Mouse (Mus musculus) ZHBTc4 (cell line): ENCODE results near the gene Sorcs3.

Experiments used
- DNase-seq: peaks from one replicate; pipeline ENCODE4 v3.0.0-alpha.2; 2011; ENCODE audit warnings: low read depth, low spot score

Sorcs3 gene

GRCm38 (mm10) chr19:48378006-48378540 lies 172.2 kb downstream of the Sorcs3 start:
- no peak for DNase-seq

GRCm38 (mm10) chr19:48391551-48391950 lies 185.7 kb downstream of the Sorcs3 start:
- no peak for DNase-seq

GRCm38 (mm10) chr19:48404774-48405495 lies 199.1 kb downstream of the Sorcs3 start:
- DNase-seq = no peak

- no peak for DNase-seq
These were observed 202.4 kb downstream of the Sorcs3 start for GRCm38 (mm10) chr19:48408221-48408620.

- DNase-seq = no peak
These were observed 205.5 kb downstream of the Sorcs3 start for GRCm38 (mm10) chr19:48411332-48411731.

GRCm38 (mm10) chr19:48413836-48414235 lies 208.0 kb downstream of the Sorcs3 start:
- DNase-seq = peak; percentile 56

- DNase-seq = no peak
These were observed 212.5 kb downstream of the Sorcs3 start for GRCm38 (mm10) chr19:48418356-48418755.

- DNase-seq = no peak
These were observed 223.4 kb downstream of the Sorcs3 start for GRCm38 (mm10) chr19:48429263-48429662.

GRCm38 (mm10) chr19:48429755-48430154 lies 223.9 kb downstream of the Sorcs3 start:
- no peak for DNase-seq

- DNase-seq = no peak
These were observed 224.5 kb downstream of the Sorcs3 start for GRCm38 (mm10) chr19:48430328-48430727.

GRCm38 (mm10) chr19:48438450-48438849 lies 232.6 kb downstream of the Sorcs3 start:
- DNase-seq = no peak

GRCm38 (mm10) chr19:48461141-48461540 lies 255.3 kb downstream of the Sorcs3 start:
- no peak for DNase-seq

- no peak for DNase-seq
These were observed 256.6 kb downstream of the Sorcs3 start for GRCm38 (mm10) chr19:48462426-48462825.

- DNase-seq = no peak
These were observed 257.7 kb downstream of the Sorcs3 start for GRCm38 (mm10) chr19:48463494-48463893.

- DNase-seq = no peak
These were observed 261.6 kb downstream of the Sorcs3 start for GRCm38 (mm10) chr19:48467471-48467870.

- no peak for DNase-seq
These were observed 264.1 kb downstream of the Sorcs3 start for GRCm38 (mm10) chr19:48469791-48470410.

GRCm38 (mm10) chr19:48471927-48472326 lies 266.1 kb downstream of the Sorcs3 start:
- DNase-seq = no peak

- peak; percentile 3 for DNase-seq
These were observed 270.1 kb downstream of the Sorcs3 start for GRCm38 (mm10) chr19:48475784-48476410.

- no peak for DNase-seq
These were observed 273.0 kb downstream of the Sorcs3 start for GRCm38 (mm10) chr19:48478864-48479263.

- DNase-seq = no peak
These were observed 277.1 kb downstream of the Sorcs3 start for GRCm38 (mm10) chr19:48482946-48483345.

GRCm38 (mm10) chr19:48491111-48491510 lies 285.3 kb downstream of the Sorcs3 start:
- DNase-seq = no peak

- DNase-seq = no peak
These were observed 298.2 kb downstream of the Sorcs3 start for GRCm38 (mm10) chr19:48503896-48504620.
